Mouse (Mus musculus): ENCODE data around the gene Gm10382.
"Not testable (repeated sequence)": the region's sequence is repeated elsewhere in the genome, so short reads cannot be mapped to it uniquely, and the experiment has no call there.

Gm10382 gene

DNA sequence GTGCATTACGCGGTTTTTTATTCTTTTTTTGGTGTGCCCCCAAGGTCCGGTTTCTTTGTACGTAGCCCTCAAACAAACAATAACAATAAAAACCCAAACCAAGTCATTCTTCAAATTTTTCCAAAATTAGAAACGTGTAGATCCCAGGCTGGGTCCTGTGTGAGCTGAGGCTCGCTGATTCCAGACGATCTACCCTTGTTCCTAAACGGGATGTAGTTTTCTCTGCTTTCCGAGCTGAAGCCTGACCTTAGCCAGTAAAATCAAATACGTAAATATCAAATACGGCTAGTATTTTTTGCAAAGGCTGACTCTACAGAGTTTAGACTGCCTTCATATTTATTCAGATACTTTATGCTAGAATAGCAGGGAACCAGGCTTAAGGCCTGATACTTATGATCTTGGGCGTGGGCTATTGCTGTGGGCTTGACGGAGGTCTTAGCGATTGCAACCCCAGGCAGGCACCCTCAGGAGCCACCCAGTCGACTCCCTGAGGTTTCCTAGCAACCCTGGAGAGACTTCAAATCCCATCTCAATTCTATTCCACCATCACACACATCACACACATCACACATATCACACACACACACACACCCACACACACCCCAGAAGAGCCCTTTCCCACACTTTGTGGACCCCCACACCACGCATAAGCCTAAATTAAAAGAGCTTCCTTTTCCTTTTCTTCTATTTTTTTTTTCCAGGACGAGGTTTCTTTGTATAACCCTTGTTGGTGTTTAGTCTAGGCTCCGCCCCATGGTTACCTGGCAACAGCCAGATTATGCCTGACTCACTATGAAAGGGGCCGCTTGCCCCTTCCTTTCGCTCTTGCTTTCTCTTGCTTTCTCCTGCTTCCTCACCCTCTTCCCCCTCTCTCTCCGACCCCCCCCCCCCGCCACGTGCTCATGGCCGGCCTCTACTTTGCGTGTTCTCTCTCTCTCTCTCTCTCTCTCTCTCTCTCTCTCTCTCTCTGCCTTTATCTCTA is 4.8 kb downstream of the Gm10382 start:
- peak; percentile 70 for DNase-seq (ENCODE audit: low read depth, low spot score)

DNA sequence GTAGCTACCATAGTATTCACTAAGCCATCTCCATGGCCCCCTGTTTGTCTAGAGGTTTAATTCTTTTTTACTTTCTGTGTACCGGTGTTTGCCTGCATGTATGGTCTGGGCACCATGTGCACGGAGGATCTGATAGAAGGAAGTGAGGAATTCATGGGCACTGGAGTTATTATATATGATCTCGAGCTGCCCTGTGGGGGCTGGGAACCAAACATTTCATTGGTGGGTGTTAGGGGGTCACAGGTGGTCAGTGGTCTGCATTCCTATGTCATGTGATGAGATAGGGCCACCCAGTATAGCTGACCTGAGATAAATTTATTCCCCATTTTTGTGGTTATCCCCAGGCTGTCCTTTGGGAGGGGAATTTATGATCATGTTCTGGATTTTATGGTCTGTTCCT is 5.9 kb downstream of the Gm10382 start:
- DNase-seq (ENCODE audit: low read depth, low spot score), result no peak

DNA sequence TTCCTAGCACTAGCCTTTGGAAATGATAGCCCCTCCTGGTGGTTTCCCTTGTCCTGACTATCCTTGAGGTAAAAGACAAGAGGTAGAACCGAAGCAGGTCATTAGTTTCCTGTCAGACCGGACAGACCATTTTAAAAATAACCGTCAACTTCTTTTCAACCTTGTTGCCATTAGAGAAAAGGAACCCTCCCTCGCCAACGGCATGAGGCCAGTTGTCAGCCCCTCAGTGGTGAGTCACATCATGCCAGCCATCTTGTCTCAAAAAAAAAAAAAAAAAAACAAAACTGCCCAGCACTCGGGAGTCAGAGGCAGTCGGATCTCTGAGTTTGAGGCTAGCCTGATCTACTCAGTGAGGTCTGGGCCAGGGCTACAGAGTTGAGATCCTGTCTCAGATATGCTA is 11.8 kb downstream of the Gm10382 start:
- DNase-seq (ENCODE audit: low read depth, low spot score), result no peak

DNA sequence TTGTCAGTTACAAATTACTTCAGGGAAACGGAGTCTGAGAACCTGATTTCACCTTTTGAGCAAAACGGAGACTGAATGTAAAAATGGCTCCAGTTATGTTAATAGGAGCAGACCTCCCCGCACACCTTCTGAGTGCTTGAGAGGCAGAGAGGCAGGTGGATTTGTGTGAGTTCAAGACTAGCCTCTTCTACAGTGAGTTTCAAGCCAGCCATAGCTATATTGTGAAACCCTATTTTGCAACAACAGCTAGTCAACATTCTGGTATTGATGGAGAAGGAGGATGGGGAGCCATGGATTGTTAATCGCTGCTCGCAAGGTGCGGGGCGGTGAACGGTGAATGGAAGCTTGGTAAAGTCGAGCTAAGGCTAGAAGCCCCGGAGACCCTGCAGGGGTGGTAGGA is 13.4 kb downstream of the Gm10382 start:
- no peak for DNase-seq (ENCODE audit: low read depth, low spot score)

DNA sequence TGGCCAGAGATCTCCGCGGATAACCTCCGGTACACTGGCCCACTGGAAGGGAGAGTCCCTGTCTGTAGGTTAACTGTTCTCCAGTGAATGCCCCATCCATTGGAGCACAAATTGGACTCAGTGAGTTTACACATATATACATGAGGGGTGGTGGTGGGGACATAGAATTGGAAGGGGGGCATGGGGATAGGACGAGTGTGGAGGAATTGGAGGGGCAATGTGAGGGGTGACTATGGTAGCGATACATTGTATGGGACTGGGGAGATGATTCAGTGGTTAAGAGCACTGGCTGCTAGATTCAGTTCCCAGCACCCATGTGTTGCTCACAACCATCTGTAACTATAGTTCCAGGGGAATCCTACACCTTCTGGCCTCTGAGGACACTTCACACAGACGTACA is 13.9 kb downstream of the Gm10382 start:
- DNase-seq (ENCODE audit: low read depth, low spot score), result no peak

DNA sequence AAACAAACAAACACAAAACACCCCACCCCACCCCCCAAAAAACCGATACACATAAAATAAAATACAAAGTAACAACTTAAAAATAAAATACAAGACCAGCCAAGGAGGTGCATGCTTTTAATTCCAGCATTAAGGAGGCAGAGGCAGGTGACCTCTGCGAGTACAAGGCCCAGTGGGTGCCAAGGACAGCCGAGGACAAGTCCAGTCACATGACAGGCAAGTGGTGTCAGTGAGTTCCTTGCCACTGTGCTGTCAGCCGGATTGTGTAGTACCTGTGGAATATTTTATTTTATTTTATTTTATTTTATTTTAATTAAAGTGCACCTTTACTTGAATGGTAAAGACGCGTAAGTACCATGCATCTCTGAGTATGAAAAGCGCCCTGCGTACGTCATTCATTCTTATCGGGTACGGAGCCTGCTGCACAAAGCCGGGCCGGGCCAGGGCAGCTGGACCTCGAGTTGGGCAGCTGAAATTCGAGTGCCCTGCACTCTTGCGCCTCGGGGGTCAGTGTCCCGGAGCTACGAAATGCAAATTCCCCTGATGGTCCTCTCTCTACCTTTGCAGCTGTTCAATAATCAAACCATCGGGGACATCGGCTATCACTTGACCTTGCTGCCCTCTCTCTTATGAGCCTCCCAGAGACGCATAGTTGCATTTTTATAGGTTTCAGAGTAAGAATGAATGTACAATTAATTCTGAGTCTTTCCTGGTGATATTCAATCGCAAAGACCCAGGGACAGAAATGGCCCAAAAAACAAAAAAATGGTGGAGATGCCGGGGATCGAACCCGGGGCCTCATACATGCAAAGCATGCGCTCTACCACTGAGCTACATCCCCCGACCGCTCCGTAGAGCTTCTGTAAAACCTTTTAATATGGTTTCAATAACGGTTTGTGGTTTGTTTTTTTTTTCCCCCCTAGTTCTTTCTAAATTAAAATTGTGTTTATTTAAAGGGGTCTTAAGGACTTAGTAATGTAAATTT is 14.7 kb downstream of the Gm10382 start:
- no peak for DNase-seq (ENCODE audit: low read depth, low spot score)

DNA sequence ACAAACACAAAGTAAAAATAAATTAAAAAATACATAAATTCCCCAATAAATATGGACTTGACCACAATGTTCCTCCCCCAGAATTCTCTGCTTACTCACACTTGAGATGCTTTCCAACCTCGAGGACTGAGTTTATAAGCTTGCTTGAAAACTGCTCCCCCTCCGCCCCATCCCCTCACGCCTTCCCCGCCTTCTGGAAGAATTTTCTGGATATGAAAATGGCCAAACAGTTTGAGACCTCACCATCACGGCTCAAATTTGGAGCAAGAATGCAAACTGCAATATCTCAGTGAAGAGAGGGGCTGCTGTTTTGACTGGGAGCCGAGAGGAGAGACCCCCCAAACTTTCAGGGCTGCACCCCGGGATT is 15.4 kb downstream of the Gm10382 start:
- no peak for DNase-seq (ENCODE audit: low read depth, low spot score)

DNA sequence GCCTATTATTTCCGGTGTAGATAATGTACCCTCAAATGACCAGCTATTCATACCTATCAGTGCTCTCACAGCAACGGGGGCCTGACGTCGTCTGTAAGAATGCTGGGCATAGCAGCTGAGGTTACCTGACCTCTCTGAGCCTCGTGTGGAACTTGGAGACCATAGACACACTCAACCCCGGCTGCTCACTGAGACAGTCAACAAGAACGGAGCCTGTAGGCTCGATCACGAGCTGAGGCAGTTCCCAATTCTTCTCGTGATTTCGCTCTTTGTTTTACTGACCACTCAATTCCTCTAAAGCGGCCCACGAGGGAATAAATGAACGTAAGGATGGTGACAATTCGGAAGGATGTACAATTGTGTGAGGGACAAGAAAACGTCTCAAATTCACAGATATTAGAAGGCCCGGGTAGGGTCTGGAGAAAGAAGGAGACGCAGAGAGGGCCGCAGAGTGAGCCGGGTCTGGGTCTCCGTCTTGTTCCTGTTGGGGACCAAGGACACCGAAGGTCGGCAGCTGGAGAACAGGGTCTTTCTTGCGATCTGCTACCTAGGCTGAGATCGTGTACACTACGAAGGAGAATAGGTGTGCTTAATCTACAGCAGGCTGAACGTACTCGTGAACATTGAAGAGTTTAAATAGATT is 15.9 kb downstream of the Gm10382 start:
- no peak for DNase-seq (ENCODE audit: low read depth, low spot score)

DNA sequence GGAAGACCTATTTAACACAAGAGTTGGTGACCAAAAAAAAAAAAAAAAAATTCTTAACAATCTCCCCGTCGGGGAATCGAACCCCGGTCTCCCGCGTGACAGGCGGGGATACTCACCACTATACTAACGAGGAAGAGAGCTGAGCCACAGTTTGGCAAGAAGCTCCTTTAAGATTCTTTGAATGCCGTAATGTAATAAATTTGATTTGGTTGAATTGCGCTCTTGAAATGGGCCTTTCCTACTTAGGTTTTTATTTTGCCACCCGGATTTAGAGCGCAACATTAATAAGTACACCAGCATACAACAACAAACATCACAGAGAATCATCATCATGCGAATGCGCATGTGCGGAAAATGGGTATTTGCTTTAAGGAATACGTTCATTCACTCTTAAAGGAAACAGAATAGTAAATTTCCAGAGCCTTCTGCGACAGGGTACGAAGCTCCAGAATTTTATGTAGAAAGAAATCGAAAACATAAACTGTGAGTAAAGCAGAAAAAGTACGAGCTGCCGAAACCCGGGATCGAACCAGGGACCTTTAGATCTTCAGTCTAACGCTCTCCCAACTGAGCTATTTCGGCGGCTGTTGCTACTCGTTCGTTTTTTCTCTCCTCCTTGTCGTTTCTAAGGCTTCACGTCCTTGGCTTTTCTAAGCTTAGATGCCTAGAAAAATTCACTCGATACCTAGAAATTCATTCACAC is 16.6 kb downstream of the Gm10382 start:
- DNase-seq (ENCODE audit: low read depth, low spot score), result peak; percentile 54

DNA sequence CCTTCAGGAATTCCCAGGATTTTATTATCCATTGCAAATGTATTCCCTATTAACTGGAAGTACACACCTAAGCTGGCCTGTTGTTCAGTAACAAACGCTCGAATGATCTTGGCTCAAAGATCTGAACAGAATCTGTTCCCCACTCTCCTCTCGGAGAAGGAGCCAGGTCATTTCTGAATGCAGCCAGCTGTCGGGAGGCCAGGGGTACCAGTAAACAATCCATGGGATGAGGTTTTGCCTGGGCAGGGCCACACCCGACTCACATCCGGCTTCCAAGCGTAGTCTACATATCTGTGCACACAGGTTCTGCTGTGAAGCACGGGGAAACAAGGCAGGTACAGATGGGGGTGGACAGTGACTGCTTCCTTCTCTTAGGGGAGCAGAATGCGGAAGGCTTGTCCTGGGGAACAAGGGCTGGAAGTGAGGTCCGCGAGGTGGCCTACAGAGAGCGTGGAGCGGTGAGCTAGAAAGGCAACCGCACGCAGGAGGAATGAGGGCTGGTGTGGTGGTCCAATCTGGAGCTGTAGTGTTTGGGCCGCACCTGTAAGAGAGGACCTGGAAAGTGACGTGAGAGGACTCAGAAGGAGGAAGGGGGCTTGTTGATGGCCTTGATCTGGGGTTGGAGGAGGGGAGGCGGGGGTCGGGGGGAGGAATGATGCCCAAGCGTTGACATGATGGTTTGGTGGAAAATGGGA is 17.3 kb downstream of the Gm10382 start:
- DNase-seq (ENCODE audit: low read depth, low spot score), result no peak

DNA sequence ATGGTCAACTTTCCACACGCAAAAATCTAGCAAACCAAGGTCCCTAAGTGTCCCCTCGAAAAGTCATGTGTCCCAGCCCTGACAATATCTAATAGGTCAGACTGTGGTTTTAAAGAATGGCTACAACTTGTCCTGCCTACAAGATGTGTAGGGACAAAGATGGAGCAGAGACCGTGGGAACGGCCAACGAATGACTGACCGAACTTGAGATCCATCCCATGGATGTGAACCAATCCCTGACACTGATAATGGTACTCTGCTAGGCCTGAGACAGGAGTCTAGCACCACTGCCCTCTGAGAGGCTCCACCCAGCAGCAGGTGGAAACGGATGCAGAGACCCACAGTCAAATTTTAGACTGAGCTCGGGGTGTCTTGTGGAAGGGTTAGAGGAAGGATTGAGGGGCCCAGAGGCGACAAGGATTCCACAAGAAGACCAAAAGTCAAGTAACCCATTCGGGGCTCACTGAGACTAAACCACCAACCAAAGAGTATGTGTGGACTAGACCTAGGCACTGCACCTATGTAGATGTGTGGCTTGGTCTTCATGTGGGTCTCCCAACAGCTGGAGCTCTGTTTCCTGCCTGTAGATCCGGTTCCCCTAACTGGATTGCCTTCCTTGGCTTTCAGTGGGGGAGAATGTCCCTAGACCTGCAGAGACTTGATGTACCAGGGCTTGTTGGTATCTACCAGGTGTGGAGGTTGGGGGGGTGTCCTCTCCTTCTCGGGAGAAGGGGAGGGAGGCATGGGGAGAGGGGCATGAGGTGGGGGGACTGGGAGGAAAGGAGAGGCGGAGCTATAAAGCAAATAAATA is 18.1 kb downstream of the Gm10382 start:
- no peak for DNase-seq (ENCODE audit: low read depth, low spot score)

DNA sequence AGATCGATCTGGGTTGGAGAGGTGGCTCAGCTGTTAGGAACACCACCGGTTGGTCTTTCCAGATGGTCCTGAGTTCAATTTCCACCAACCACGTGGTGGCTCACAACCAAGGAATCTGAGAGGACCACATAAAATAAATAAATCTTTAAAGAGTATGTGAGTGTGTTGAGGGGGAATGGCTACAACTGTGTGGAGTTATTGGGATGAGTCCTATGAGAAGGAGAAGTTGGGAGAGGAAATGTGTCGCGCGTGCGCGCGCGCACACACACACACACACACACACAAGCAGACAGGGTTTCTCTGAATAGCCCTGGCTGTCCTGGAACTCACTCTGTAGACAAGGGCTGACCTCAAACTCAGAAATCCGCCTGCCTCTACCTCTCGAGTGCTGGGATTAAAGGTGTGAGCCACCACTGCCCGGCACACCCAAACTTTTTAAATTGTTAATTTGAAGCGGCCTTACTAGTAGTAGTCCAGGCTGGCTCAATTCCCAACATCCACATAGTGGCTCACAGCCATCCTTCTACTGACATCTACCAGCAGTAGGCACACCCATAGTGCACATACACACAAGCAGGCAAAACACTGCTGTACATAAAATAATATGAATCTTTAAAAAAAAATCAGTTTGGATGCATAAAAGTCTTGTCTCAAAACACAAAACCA is 18.9 kb downstream of the Gm10382 start:
- no peak for DNase-seq (ENCODE audit: low read depth, low spot score)

DNA sequence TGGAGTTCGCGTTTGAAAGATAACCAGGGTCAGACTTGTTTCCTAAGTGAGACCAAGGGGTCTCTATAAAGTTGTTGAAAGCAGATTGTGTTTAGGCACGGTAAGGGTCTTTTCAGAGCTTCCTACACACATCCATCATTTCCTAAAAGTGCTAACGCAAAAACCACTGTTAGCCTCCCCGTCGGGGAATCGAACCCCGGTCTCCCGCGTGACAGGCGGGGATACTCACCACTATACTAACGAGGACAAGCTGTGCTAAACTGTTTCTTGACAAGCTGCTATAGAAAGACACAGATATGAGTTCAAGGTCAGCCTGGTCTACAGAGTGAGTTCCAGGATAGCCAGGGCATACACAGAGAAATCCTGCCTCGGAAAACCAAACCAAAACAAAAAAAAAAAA is 19.7 kb downstream of the Gm10382 start:
- DNase-seq (ENCODE audit: low read depth, low spot score), result no peak

DNA sequence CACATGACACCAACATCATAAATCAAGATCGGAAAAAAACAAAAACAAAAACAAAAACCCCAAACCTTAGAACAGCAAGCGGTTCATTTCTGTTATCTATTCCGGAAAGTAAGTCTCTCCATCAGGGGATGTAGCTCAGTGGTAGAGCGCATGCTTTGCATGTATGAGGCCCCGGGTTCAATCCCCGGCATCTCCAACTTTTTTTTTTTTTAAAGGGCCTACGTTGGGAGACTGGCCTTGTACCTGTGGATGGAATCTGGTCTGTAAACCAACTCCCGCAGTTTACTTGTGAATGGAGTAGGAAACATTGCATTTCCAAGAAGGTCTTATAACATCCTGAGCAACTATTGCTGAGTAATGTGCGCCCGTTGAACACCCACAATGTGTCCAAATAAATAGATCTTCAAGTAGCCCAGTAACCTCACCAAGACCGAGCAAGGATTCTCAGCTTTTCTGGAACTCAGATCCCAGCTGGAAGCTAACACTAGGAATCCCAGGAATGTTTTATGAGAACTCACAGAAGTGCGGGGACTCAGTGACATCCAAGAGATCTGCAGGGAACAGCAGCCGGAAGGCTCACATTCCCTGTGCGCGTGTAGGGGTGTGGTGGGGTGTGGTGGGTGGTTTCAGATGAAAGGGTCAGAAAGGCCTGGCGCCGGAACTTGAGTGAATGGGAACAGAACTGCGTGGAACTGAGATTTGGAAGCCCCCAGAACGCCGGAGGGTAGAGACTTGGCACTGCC is 20.4 kb downstream of the Gm10382 start:
- DNase-seq (ENCODE audit: low read depth, low spot score), result no peak

DNA sequence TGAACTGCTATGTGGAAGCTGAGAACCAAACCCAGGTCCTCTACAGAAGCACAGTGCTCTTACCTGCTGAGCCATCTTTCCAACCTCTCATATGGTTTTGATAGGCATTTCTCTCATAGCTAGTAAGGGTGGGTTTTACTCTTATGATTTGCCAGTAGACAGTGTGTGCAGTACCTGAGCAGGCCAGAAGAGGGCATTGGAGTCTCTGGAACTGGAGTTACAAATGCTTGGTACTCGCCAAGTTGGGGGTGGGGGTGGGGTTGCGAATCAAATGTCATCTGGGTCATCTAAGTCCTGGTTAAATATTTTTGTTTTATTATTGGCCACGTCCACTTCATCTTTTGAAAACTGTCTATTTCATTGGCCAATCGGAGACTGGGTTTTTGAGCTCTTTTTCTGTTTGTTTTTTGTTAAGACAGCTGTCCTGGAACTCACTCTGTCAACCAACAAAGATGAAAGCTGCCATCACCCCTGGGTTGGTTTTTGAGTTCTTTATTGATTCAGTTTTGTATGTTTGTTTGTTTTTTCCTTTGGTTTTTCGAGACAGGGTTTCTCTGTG is 22.9 kb downstream of the Gm10382 start:
- DNase-seq (ENCODE audit: low read depth, low spot score), result no peak

DNA sequence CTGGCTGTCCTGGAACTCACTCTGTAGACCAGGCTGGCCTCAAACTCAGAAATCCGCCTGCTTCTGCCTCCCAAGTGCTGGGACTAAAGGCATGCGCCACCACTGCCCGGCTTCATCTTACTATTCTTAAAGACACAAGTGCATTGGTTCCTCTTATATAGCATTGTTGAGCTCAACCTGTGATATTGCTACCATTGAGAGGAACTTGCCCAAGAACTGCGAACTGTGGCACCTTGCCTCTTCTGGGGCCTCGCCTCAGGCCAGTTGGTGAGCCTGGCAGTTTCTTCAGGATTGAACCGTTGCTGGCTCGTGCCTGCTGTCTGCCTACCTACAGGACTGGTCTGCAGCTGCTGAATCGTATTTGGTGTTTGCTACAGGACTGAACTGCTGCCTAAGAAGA is 23.4 kb downstream of the Gm10382 start:
- not testable (repeated sequence) for DNase-seq (ENCODE audit: low read depth, low spot score)

DNA sequence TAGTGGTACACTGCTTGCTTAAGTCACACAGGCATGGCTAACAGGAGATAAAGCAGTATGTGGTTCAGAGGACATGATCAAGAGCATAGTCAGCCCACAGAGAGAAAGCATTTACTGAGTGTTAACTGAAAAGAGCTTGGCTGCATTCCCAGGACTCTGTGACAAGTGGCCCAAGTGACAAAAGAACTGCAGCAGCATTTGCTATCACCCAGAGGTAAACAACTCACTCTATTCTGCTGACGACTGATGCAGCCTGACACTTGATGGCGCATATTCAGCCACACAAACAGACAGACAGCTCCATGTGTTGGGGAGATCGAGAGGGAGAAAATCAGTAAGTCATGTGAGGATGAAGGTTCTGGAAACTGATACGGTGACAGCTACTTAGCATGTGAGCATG is 24.6 kb downstream of the Gm10382 start:
- DNase-seq (ENCODE audit: low read depth, low spot score), result no peak

DNA sequence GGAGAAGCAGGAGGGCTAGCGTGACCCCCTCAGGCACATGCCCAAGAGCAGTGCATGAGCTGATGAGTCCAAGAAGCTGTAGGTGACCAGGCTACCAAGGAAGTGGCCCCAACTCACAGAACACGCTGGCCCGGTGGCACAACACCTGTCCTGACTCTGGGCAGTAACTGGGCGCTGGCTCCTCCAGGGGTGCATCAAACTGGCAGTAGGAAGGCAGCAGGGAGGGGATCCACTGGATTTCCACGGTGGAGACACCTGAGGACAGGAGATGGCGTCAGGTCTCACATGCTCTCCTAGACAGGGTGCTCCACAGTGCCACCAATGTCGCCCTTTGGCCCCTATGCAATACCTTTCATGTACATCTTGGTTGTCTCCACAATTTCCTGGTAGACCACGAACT is 27.1 kb downstream of the Gm10382 start:
- DNase-seq (ENCODE audit: low read depth, low spot score), result no peak
